In the genomic region with DNA sequence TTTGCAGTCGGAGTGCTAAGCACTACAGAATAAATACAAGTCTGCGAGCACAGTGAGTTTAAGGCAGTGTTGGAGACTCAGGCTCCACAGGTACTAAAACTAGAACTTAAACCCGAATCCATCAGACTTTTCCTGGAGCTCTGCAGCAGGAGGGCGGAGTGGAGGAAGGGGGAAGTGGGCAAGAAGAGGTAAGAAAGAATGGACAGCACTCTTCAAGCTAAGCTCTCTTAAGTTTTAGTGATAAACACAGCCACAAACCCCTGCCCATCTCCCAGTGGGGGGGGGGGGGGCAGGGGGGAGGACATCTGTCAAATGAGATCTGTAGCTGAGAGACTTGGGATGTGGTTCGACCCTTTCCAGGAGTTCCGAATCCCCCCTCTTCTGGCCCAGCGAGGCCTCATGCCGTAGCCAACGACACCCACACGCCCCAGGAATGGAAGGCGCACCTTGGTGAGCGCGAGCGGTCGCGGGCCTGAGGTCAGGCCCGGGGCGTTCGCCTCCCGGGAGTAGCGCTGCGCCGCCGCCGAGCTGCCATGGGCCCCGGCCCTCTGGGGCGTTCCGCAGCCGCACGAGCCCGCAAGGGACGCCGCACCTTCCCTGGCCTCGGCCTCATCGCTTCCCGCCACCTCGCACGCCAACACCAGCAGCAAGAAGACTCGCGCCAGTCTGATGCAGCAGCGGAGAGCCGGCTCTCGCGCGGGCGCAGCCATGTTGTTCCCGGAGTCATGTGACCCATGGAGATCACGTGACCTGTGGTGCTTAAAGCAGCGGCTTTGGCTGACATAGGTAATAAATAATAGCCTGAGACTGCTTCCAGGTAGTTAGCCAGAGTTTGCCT, we compare ENCODE assay signal across 8 mouse cellular contexts. TPM values are rescaled to one million over a fixed set of nuclear protein-coding genes. Genes with fewer than 3 reads are reported as not detected.
DNase-seq lines count a peak whose midpoint lies in the region; ATAC-seq and TF ChIP-seq lines count a peak whose summit lies in the region.

TSS of gene Sumf1 (minus strand) at position 736 of the 838 bp plus-strand sequence.

- H3K4me2 ChIP-seq in forebrain, embryonic 13.5 days, result peak within 1 kb of the TSS; percentile 89
- H3K4me2 ChIP-seq in liver, postnatal 0 days (ENCODE audit: low read depth, low read length), result peak within 1 kb of the TSS; percentile 97
- H3K4me2 ChIP-seq in neural tube, embryonic 14.5 days (ENCODE audit: low read depth, low read length), result peak within 1 kb of the TSS; percentile 92

- TF ChIP-seq EP300 in ES-Bruce4 (IDR thresholded peaks at IDR 0.05; ENCODE audit: insufficient read depth, low read depth, low read length), result no peak
- no peak for TF ChIP-seq EP300 in liver, postnatal 0 days (IDR thresholded peaks at IDR 0.05; ENCODE audit: low read depth)

- intact Hi-C loops in heart, postnatal 10 days (cut with DNase I), result no loop called here

- H3K9ac ChIP-seq in ES-Bruce4 (ENCODE audit: low read depth, poor library complexity, severe bottlenecking), result peak within 1 kb of the TSS; percentile 84
- peak within 1 kb of the TSS; percentile 80 for H3K9ac ChIP-seq in forebrain, embryonic 13.5 days
- peak within 1 kb of the TSS; percentile 81 for H3K9ac ChIP-seq in liver, postnatal 0 days (replicated peaks)
- H3K9ac ChIP-seq in neural tube, embryonic 14.5 days (replicated peaks; ENCODE audit: low read depth, low read length), result peak within 1 kb of the TSS; percentile 69

- peak; percentile 92 to 94 for DNase-seq in heart, postnatal 10 days
- peak; percentile 67 for DNase-seq in large intestine, adult 2 months (ENCODE audit: low read depth, low spot score)
- DNase-seq in liver, postnatal 0 days, result peak; percentile 91
- DNase-seq in testis, postnatal 10 days (ENCODE audit: low spot score), result peak; percentile 95

- H3K36me3 ChIP-seq in ES-Bruce4 (ENCODE audit: control insufficient read depth, insufficient read depth, low read length, poor library complexity, severe bottlenecking), result no peaks in the 10 kb centered on the region
- H3K36me3 ChIP-seq in forebrain, embryonic 13.5 days (ENCODE audit: poor library complexity, severe bottlenecking), result no peaks in the 10 kb centered on the region
- no peaks in the 10 kb centered on the region for H3K36me3 ChIP-seq in liver, postnatal 0 days (replicated peaks; ENCODE audit: insufficient read depth, low read length)
- H3K36me3 ChIP-seq in neural tube, embryonic 14.5 days (ENCODE audit: control insufficient read depth, insufficient read depth, low read length), result no peaks in the 10 kb centered on the region

- peak within 1 kb of the TSS; percentile 96 for H3K4me3 ChIP-seq in ES-Bruce4 (ENCODE audit: low read depth, low read length)
- H3K4me3 ChIP-seq in forebrain, embryonic 13.5 days, result peak within 1 kb of the TSS; percentile 85
- peak within 1 kb of the TSS; percentile 89 for H3K4me3 ChIP-seq in liver, postnatal 0 days (ENCODE audit: low read depth, low read length)
- H3K4me3 ChIP-seq in neural tube, embryonic 14.5 days (ENCODE audit: low read depth, low read length), result peak within 1 kb of the TSS; percentile 84

- TF ChIP-seq POLR2A in ES-Bruce4 (IDR thresholded peaks at IDR 0.05; ENCODE audit: insufficient read depth, low read length), result no peak

- 5% methylated on average over 48 of the region's 49 CpGs for WGBS in forebrain, embryonic 13.5 days
- WGBS in large intestine, adult 2 months, result 3% methylated on average over 49 of the region's 49 CpGs
- 4% methylated on average over 49 of the region's 49 CpGs for WGBS in liver, postnatal 0 days (ENCODE audit: insufficient replicate concordance)
- 5% methylated on average over 48 of the region's 49 CpGs for WGBS in neural tube, embryonic 14.5 days

- H3K27ac ChIP-seq in ES-Bruce4 (ENCODE audit: insufficient read depth, low read length), result no peak within 1 kb of the TSS
- no peak within 1 kb of the TSS for H3K27ac ChIP-seq in forebrain, embryonic 13.5 days
- peak within 1 kb of the TSS; percentile 34; the same call in 1 of the 2 replicates for H3K27ac ChIP-seq in liver, postnatal 0 days (ENCODE audit: low read depth)
- H3K27ac ChIP-seq in neural tube, embryonic 14.5 days (ENCODE audit: low read depth, low read length), result no peak within 1 kb of the TSS

- TF ChIP-seq CTCF in ES-Bruce4 (IDR thresholded peaks at IDR 0.05; ENCODE audit: low read depth, low read length), result no peak
- no peak for TF ChIP-seq CTCF in liver, postnatal 0 days (IDR thresholded peaks at IDR 0.05; ENCODE audit: low read depth)

- H3K27me3 ChIP-seq in ES-Bruce4 (ENCODE audit: control insufficient read depth, insufficient read depth, low read length, poor library complexity, severe bottlenecking), result no peaks in the 10 kb centered on the region
- peaks cover 4% of the 10 kb centered on the region; the same call in 1 of the 2 replicates for H3K27me3 ChIP-seq in forebrain, embryonic 13.5 days
- H3K27me3 ChIP-seq in liver, postnatal 0 days (ENCODE audit: insufficient read depth, low read length), result no peaks in the 10 kb centered on the region
- no peaks in the 10 kb centered on the region for H3K27me3 ChIP-seq in neural tube, embryonic 14.5 days (ENCODE audit: control insufficient read depth, insufficient read depth, low read length)

- peak; percentile 89 for ATAC-seq in cerebellum, adult (ENCODE audit: insufficient number of reproducible peaks, low FRiP score, low TSS enrichment)
- peak; percentile 96 for ATAC-seq in forebrain, embryonic 13.5 days
- ATAC-seq in liver, postnatal 0 days, result peak; percentile 93
- peak; percentile 95 for ATAC-seq in neural tube, embryonic 14.5 days (ENCODE audit: low read depth)

- H3K9me3 ChIP-seq in ES-Bruce4 (replicated peaks; ENCODE audit: control insufficient read depth, insufficient read depth, low read length, poor library complexity, severe bottlenecking), result no peaks in the 10 kb centered on the region
- no peaks in the 10 kb centered on the region for H3K9me3 ChIP-seq in forebrain, embryonic 13.5 days (replicated peaks)
- no peaks in the 10 kb centered on the region for H3K9me3 ChIP-seq in liver, postnatal 0 days (ENCODE audit: low read length)
- H3K9me3 ChIP-seq in neural tube, embryonic 14.5 days (ENCODE audit: control insufficient read depth, low read length), result no peaks in the 10 kb centered on the region

- H3K4me1 ChIP-seq in ES-Bruce4 (ENCODE audit: control insufficient read depth, insufficient read depth, low read length), result no peaks in the 10 kb centered on the region
- peaks cover 10% of the 10 kb centered on the region for H3K4me1 ChIP-seq in forebrain, embryonic 13.5 days
- H3K4me1 ChIP-seq in liver, postnatal 0 days (ENCODE audit: insufficient read depth), result peaks cover 13% of the 10 kb centered on the region
- peaks cover 5% of the 10 kb centered on the region for H3K4me1 ChIP-seq in neural tube, embryonic 14.5 days (ENCODE audit: control insufficient read depth, insufficient read depth, low read length)

RNA-seq across cellular contexts. Expression of gene Sumf1, which starts in this region (rescaled TPM):
- polyA plus RNA-seq in ES-Bruce4 (2011; ENCODE audit: insufficient read depth, insufficient read length, low read depth, missing spikeins), result 12.8 and 14.3 TPM in 2 replicates
- 12.6 and 13.6 TPM in 2 replicates for polyA plus RNA-seq in forebrain, embryonic 13.5 days (2015; fragmentation: Nextera tagmentation; extraction: Ambion mirVana)
- 10 to 100 TPM; 19.9 to 21.6 TPM for total RNA-seq in heart, postnatal 10 days (2021)
- 17.0 and 24.4 TPM in 2 replicates for polyA plus RNA-seq in large intestine, adult 2 months (2012; rRNA removed)
- 12.0 and 13.0 TPM in 2 replicates for polyA plus RNA-seq in liver, postnatal 0 days (2015; fragmentation: Nextera tagmentation; extraction: Ambion mirVana)
- 9.3 and 12.0 TPM in 2 replicates for polyA plus RNA-seq in neural tube, embryonic 14.5 days (2014; fragmentation: Nextera tagmentation; extraction: Ambion mirVana)
